Mouse (Mus musculus): ENCODE results near the gene Usp2. TPM values are rescaled to one million over a fixed set of nuclear protein-coding genes. Genes with fewer than 3 reads are reported as not detected.
A peak's percentile ranks its signal among the peaks of the same experiment; 100 is the strongest.

The Usp2 gene
- polyA plus RNA-seq, 1 experiment from 2014 or later, result 39.4 TPM

DNA sequence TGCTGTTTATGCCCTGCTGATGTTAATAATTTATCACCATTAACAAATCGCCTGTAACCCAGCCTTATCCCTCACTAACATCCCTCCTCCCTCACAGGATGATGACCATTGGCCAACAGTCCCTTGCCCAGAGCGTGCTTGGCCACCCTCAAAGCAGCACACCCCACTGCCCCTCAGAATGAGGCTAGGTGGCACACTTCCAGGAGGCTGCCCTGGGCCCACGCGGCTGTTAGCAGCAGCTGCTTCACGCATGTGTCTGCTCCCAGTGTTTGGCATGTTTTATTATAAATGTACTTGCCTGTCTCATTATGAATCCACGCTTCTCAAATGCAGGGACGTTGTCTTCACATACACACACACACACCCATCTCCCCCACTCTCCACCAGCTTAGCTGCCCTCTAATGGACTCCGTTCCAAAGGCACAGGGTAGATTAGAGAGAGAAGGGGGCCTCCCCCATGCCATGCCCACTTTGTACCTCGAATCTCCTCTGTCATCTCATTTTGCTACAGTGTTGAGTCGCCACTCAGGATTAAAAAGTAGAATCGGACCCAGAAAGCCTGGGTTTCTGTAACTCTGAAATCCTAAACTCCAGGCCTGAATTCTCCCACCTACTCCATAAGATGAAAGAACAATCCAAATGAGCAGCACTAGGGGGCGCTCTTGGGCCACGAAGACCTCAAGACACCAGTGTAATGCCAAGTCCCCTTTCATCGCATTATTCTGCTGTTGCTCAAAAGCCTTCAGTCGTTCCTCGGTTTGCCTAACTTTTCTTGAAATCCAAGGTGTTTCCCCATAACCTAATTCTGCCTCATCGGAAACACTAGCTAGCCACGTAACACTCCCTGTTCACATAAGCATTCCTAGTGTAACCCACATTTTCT is 59.0 kb downstream of the Usp2 start:
- WGBS, result 30% methylated on average over 18 of the region's 18 CpGs
- H3K4me2 ChIP-seq (ENCODE audit: low read depth, low read length), result peak overlapping the region; percentile 47
- no peak overlapping the region for H3K4me3 ChIP-seq (ENCODE audit: low read depth, low read length)
- 0 out of 2 replicates have a peak overlapping the region, but pooled peaks have one; percentile 21 for H3K9ac ChIP-seq (ENCODE audit: low read depth, low read length)
- H3K36me3 ChIP-seq (ENCODE audit: control insufficient read depth, insufficient read depth, low read length), result no peaks in the 10 kb centered on the region
- H3K27ac ChIP-seq (replicated peaks; ENCODE audit: low read depth, low read length), result peak overlapping the region; percentile 50
- ATAC-seq (ENCODE audit: low read depth) (0 out of 2 replicates have a peak, but pooled peaks have one; percentile 56), DNase-seq (ENCODE audit: low spot score) (peak; percentile 94)
- no peaks in the 10 kb centered on the region for H3K9me3 ChIP-seq (ENCODE audit: control insufficient read depth, low read length)
- H3K4me1 ChIP-seq (ENCODE audit: control insufficient read depth, insufficient read depth, low read length), result peaks cover 17% of the 10 kb centered on the region; the same call in 1 of the 2 replicates
- H3K27me3 ChIP-seq (replicated peaks; ENCODE audit: control insufficient read depth, insufficient read depth, low read length), result no peaks in the 10 kb centered on the region

DNA sequence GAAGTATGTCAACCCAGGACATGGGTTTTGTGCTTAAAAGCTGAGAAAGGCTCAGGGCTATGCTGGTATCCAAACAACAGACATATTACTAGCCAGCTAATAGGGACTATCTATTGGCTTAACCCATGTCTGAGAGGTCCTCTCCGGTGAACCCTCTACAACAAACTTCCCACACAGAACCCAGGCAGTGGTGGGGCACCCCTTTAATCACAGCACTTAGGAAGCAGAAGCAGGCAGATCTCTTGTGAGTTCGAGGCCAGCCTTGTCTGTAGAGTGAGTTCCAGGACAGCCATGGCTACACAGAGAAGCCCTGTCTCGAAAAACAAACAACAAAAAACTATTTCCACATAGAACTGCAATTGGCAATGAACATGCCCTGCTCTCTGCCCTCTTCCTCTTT is 59.9 kb downstream of the Usp2 start:
- Histone ChIP-seq H3K4me2 (ENCODE audit: low read depth, low read length) (no peak overlapping the region), H3K27me3 (replicated peaks; ENCODE audit: control insufficient read depth, insufficient read depth, low read length) (no peaks in the 10 kb centered on the region), H3K9ac (ENCODE audit: low read depth, low read length) (no peak overlapping the region), H3K36me3 (ENCODE audit: control insufficient read depth, insufficient read depth, low read length) (no peaks in the 10 kb centered on the region), H3K4me3 (ENCODE audit: low read depth, low read length) (no peak overlapping the region), H3K27ac (replicated peaks; ENCODE audit: low read depth, low read length) (no peak overlapping the region), H3K4me1 (ENCODE audit: control insufficient read depth, insufficient read depth, low read length) (peaks cover 19% of the 10 kb centered on the region; the same call in 1 of the 2 replicates), H3K9me3 (ENCODE audit: control insufficient read depth, low read length) (no peaks in the 10 kb centered on the region)
- DNase-seq (ENCODE audit: low spot score), result no peak
- no peak for ATAC-seq (ENCODE audit: low read depth)
- 86% methylated on average over 3 of the region's 3 CpGs for WGBS

DNA sequence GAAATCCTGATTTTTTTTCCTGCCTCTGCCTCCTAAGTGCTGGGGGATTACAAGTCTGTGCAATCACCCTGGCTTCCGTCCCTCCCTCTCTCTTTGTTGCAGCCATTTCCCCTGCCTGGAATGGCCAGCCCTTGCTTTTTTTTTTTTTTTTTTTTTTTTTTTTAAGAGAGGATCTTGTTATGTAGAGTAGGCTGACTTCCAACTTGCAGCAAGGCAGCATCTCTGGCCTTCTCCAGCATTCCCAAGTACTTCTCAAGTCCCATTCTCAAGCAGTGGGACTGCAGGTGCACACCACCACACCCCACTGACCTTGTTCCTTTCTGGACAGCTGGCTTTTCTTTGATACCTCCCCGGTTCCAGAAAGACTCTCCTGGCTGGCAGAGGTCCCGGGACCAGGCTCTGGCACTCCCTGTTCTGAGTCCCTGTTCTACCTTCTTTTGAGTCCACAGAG is 60.6 kb downstream of the Usp2 start:
- 60% methylated on average over 3 of the region's 3 CpGs for WGBS
- H3K4me1 ChIP-seq (ENCODE audit: control insufficient read depth, insufficient read depth, low read length), result peaks cover 19% of the 10 kb centered on the region; the same call in 1 of the 2 replicates
- no peaks in the 10 kb centered on the region for H3K9me3 ChIP-seq (ENCODE audit: control insufficient read depth, low read length)
- H3K27me3 ChIP-seq (replicated peaks; ENCODE audit: control insufficient read depth, insufficient read depth, low read length), result no peaks in the 10 kb centered on the region; the same call in 1 of the 2 replicates
- no peak overlapping the region for H3K4me2 ChIP-seq (ENCODE audit: low read depth, low read length)
- no peak overlapping the region for H3K4me3 ChIP-seq (ENCODE audit: low read depth, low read length)
- H3K27ac ChIP-seq (replicated peaks; ENCODE audit: low read depth, low read length), result no peak overlapping the region
- H3K9ac ChIP-seq (ENCODE audit: low read depth, low read length), result no peak overlapping the region
- H3K36me3 ChIP-seq (ENCODE audit: control insufficient read depth, insufficient read depth, low read length), result no peaks in the 10 kb centered on the region
- DNase-seq (ENCODE audit: low spot score) (no peak), ATAC-seq (ENCODE audit: low read depth) (no peak)

DNA sequence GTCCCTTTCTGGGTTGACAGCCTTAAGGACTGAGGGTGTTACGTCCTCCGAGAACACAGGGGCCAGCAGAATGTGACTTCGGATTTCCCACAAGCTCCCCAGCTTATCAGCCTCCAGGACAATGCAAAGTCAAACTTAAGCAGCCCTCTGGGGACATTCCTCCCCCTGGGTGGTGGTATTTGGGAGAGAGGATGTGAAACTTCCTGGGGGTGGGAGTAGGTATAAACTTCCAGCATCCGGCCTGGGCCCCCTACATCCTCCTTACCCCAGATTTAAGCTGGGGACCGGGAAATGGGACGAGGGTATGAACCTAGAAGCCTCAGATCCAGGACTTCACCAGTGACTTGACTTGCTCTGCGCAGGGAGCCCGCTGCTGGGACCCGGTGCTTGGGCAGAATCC is 62.8 kb downstream of the Usp2 start:
- H3K9me3 ChIP-seq (ENCODE audit: control insufficient read depth, low read length), result no peaks in the 10 kb centered on the region
- H3K4me1 ChIP-seq (ENCODE audit: control insufficient read depth, insufficient read depth, low read length), result peaks cover 31% of the 10 kb centered on the region; the same call in 1 of the 2 replicates
- H3K36me3 ChIP-seq (ENCODE audit: control insufficient read depth, insufficient read depth, low read length), result no peaks in the 10 kb centered on the region
- H3K4me2 ChIP-seq (ENCODE audit: low read depth, low read length), result peak overlapping the region; percentile 71
- peak overlapping the region; percentile 36 for H3K4me3 ChIP-seq (ENCODE audit: low read depth, low read length)
- peak overlapping the region; percentile 63 for H3K9ac ChIP-seq (ENCODE audit: low read depth, low read length)
- H3K27ac ChIP-seq (replicated peaks; ENCODE audit: low read depth, low read length), result peak overlapping the region; percentile 66
- 7% methylated on average over 6 of the region's 9 CpGs for WGBS
- ATAC-seq (ENCODE audit: low read depth) (no peak), DNase-seq (ENCODE audit: low spot score) (no peak)
- peaks cover 8% of the 10 kb centered on the region; the same call in 1 of the 2 replicates for H3K27me3 ChIP-seq (replicated peaks; ENCODE audit: control insufficient read depth, insufficient read depth, low read length)

DNA sequence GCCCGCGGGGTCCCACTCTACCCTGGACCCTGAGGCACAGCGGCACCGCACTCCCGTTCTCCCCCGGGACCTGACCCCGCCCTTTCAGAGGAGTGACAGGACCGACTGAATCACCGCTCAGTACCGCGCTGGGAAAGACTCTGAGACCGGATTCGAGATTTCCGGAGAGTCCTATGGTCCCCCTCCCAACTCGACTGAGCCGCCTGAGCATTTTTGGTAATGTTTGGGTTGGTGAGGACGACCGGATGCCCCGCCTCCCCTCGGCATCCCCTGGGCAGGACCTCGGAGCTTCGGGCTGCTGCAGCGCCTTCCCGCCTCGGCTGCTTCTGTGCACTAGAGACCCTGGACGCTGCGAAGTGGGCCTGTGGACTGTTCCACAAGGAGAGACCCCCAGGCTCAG is 63.2 kb downstream of the Usp2 start:
- peak overlapping the region; percentile 71 for H3K4me2 ChIP-seq (ENCODE audit: low read depth, low read length)
- peak overlapping the region; percentile 66 for H3K27ac ChIP-seq (replicated peaks; ENCODE audit: low read depth, low read length)
- H3K27me3 ChIP-seq (replicated peaks; ENCODE audit: control insufficient read depth, insufficient read depth, low read length), result peaks cover 8% of the 10 kb centered on the region; the same call in 1 of the 2 replicates
- peaks cover 31% of the 10 kb centered on the region; the same call in 1 of the 2 replicates for H3K4me1 ChIP-seq (ENCODE audit: control insufficient read depth, insufficient read depth, low read length)
- no peaks in the 10 kb centered on the region for H3K36me3 ChIP-seq (ENCODE audit: control insufficient read depth, insufficient read depth, low read length)
- peak; percentile 86 for DNase-seq (ENCODE audit: low spot score)
- WGBS, result under 1% methylated on average over 26 of the region's 27 CpGs
- peak overlapping the region; percentile 36 for H3K4me3 ChIP-seq (ENCODE audit: low read depth, low read length)
- H3K9ac ChIP-seq (ENCODE audit: low read depth, low read length), result peak overlapping the region; percentile 63
- ATAC-seq (ENCODE audit: low read depth), result peak; percentile 42
- no peaks in the 10 kb centered on the region for H3K9me3 ChIP-seq (ENCODE audit: control insufficient read depth, low read length)

DNA sequence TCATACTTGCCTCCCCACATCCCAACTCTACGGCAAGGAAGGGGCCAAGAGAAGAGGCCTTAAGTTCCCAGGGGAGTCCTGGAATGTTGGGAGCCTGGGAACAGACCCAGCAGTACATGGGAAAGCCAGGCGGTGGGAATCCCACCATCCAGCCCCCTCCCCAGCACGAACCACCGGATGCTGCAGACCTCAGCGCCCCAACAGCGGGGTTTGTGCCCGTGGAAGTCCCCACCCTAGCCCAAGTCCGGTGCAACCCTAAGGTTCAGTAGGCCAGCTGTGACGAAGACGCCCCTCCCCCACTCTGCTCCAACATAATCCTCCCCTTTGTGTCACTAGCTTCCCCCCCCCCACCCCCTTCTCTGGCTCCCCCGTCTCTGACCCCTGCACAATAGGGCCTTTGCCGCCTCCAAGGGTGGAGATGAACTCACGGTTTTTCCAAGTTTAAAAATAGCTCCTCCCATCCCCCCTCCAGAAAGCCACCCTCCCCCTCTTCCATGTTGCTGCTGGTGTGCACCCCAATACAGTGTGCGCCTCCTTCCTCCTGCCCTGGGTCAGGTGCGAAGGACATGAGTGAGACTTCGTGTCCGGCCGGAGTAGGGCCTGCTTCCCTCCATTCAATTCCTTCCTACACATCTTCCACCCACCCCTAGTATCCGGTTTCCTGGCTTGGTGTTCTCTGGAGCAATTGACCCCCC is 63.9 kb downstream of the Usp2 start:
- DNase-seq (ENCODE audit: low spot score), result peak; percentile 60
- H3K4me2 ChIP-seq (ENCODE audit: low read depth, low read length), result peak overlapping the region; percentile 71
- peaks cover 34% of the 10 kb centered on the region; the same call in 1 of the 2 replicates for H3K4me1 ChIP-seq (ENCODE audit: control insufficient read depth, insufficient read depth, low read length)
- no peaks in the 10 kb centered on the region for H3K36me3 ChIP-seq (ENCODE audit: control insufficient read depth, insufficient read depth, low read length)
- H3K9me3 ChIP-seq (ENCODE audit: control insufficient read depth, low read length), result no peaks in the 10 kb centered on the region
- H3K27me3 ChIP-seq (replicated peaks; ENCODE audit: control insufficient read depth, insufficient read depth, low read length), result peaks cover 8% of the 10 kb centered on the region; the same call in 1 of the 2 replicates
- peak; percentile 23; the same call in 1 of the 2 replicates for ATAC-seq (ENCODE audit: low read depth)
- H3K9ac ChIP-seq (ENCODE audit: low read depth, low read length), result 0 out of 2 replicates have a peak overlapping the region, but pooled peaks have one; percentile 63
- peak overlapping the region; percentile 35; the same call in 1 of the 2 replicates for H3K27ac ChIP-seq (replicated peaks; ENCODE audit: low read depth, low read length)
- WGBS, result 11% methylated on average over 18 of the region's 19 CpGs
- H3K4me3 ChIP-seq (ENCODE audit: low read depth, low read length), result peak overlapping the region; percentile 36

DNA sequence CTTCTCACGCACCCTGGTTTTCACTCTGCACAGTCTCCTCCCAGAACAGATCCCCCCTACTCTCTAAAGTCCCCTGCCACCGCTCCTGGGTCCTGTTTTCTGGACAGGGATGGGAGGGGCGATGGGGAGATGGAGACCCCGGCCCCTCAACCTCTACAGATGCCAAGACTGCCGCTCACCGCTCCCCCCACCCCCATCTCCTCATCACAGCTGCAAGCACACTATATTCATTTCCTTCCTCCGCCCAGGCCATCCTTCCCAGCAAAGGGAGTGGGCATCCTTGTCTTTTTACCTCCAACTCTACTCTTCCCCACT is 64.4 kb downstream of the Usp2 start:
- 38% methylated on average over 7 of the region's 7 CpGs for WGBS

DNA sequence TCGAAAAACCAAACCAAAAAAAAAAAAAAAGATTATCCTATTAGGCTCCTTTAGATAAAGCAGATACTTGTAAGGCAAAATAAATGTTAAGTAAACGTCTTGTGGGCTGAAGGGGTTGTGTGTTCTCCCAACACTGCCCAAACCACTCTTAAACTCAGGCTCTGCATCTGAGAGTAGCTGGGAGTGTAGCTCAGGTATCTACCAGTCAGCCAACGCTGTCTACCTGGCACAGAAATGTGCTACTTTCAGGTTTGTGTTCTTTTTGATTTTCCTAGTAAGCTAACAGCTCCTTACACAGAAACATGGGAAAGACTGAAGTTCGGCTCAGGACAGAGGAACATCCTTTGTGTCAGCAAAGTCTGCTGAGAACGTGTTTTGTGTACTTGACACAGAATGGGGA is 65.4 kb downstream of the Usp2 start:
- Histone ChIP-seq H3K27me3 (replicated peaks; ENCODE audit: control insufficient read depth, insufficient read depth, low read length) (peaks cover 8% of the 10 kb centered on the region; the same call in 1 of the 2 replicates), H3K9me3 (ENCODE audit: control insufficient read depth, low read length) (no peaks in the 10 kb centered on the region), H3K4me2 (ENCODE audit: low read depth, low read length) (no peak overlapping the region), H3K4me3 (ENCODE audit: low read depth, low read length) (no peak overlapping the region), H3K4me1 (ENCODE audit: control insufficient read depth, insufficient read depth, low read length) (peaks cover 29% of the 10 kb centered on the region; the same call in 1 of the 2 replicates), H3K9ac (ENCODE audit: low read depth, low read length) (no peak overlapping the region), H3K36me3 (ENCODE audit: control insufficient read depth, insufficient read depth, low read length) (no peaks in the 10 kb centered on the region), H3K27ac (replicated peaks; ENCODE audit: low read depth, low read length) (no peak overlapping the region)
- 61% methylated on average over 5 of the region's 5 CpGs for WGBS
- ATAC-seq (ENCODE audit: low read depth) (no peak), DNase-seq (ENCODE audit: low spot score) (no peak)

More for the DNA sequence above, 64.4 kb downstream of the Usp2 start:
- no peak overlapping the region for H3K4me3 ChIP-seq (ENCODE audit: low read depth, low read length)
- H3K9ac ChIP-seq (ENCODE audit: low read depth, low read length), result no peak overlapping the region
- no peak for ATAC-seq (ENCODE audit: low read depth)
- no peaks in the 10 kb centered on the region for H3K9me3 ChIP-seq (ENCODE audit: control insufficient read depth, low read length)
- peaks cover 8% of the 10 kb centered on the region; the same call in 1 of the 2 replicates for H3K27me3 ChIP-seq (replicated peaks; ENCODE audit: control insufficient read depth, insufficient read depth, low read length)
- no peak for DNase-seq (ENCODE audit: low spot score)
- peak overlapping the region; percentile 24; the same call in 1 of the 2 replicates for H3K27ac ChIP-seq (replicated peaks; ENCODE audit: low read depth, low read length)
- peak overlapping the region; percentile 71; the same call in 1 of the 2 replicates for H3K4me2 ChIP-seq (ENCODE audit: low read depth, low read length)
- H3K36me3 ChIP-seq (ENCODE audit: control insufficient read depth, insufficient read depth, low read length), result no peaks in the 10 kb centered on the region
- peaks cover 32% of the 10 kb centered on the region; the same call in 1 of the 2 replicates for H3K4me1 ChIP-seq (ENCODE audit: control insufficient read depth, insufficient read depth, low read length)
